8 mouse cellular contexts compared by ENCODE assay signal in the genomic region with DNA sequence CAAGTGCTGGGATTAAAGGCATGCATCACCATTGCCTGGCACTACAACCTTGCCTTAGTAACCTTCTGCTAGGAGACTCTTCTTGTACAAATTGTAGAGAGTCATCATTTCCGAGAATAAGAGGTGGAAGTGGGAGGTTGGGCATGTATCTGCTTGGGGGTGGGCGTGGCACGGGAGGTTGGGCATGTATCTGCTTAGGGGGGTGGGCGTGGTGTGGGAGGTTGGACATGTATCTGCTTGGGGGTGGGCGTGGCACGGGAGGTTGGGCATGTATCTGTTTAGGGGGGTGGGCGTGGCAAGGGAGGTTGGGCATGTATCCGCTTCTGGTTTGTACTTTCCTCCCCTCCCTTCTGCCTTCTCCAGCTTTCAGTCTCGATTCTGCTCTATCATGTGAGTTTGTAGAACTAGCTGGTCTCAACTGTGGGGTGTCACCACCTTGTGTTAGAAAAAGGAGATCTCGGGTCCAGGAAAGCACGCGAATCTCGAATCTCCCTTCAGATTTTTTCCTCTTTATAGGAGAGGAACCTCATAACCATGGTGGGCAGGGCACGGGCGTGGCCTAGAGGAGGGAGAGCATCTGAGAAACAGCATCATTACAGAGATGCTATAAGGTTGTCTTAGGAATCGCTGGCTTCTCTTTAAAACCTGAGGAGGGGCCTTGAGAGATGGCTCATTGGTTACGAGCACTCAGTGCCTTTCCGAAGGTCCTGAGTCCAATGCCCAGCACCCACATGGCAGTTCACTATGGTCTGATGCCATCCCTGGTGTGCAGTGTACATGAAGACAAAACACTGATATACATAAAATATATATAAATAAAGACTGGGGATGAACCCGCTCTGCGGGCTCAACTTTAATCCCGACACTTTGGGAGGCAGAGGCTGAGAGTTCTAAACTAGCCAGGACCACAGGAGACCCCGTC. TPM values are rescaled to one million over a fixed set of nuclear protein-coding genes. Genes with fewer than 3 reads are reported as not detected.
DNase-seq lines count a peak whose midpoint lies in the region; ATAC-seq lines count a peak whose summit lies in the region.

No protein-coding gene starts in this region.

- peak overlapping the region; percentile 49 for H3K4me2 ChIP-seq in forebrain, embryonic 11.5 days (ENCODE audit: low read depth, low read length, severe bottlenecking)

- WGBS in forebrain, embryonic 11.5 days, result 6% methylated on average over 22 of the region's 22 CpGs

- DNase-seq in B cell, adult 2 months, result peak; percentile 89 to 93
- peak; percentile 87 for DNase-seq in adrenal gland, adult 8-10 months
- DNase-seq in forebrain, embryonic 11.5 days (ENCODE audit: low spot score), result peak; percentile 81
- peak; percentile 44 for DNase-seq in heart, postnatal 25 days (ENCODE audit: low spot score)
- peak; percentile 80 for DNase-seq in layer of hippocampus, adult 9-11 months
- DNase-seq in lung, postnatal 25 days (ENCODE audit: low spot score), result peak; percentile 85
- DNase-seq in ovary, postnatal 36 days (ENCODE audit: low spot score), result peak; percentile 75
- DNase-seq in thymus, postnatal 36 days, result peak; percentile 79 to 86

- H3K4me3 ChIP-seq in forebrain, embryonic 11.5 days (ENCODE audit: low read depth, low read length), result peak overlapping the region; percentile 24

- H3K4me1 ChIP-seq in forebrain, embryonic 11.5 days (replicated peaks; ENCODE audit: control insufficient read depth, insufficient read depth, low read length), result peaks cover 3% of the 10 kb centered on the region; the same call in 1 of the 2 replicates

- H3K9ac ChIP-seq in forebrain, embryonic 11.5 days (ENCODE audit: low read length), result peak overlapping the region; percentile 27; the same call in 1 of the 2 replicates

- H3K36me3 ChIP-seq in forebrain, embryonic 11.5 days (ENCODE audit: control insufficient read depth, insufficient read depth, low read length), result no peaks in the 10 kb centered on the region

- ATAC-seq in forebrain, embryonic 11.5 days (replicated peaks; ENCODE audit: low FRiP score), result peak; percentile 74

- H3K9me3 ChIP-seq in forebrain, embryonic 11.5 days (ENCODE audit: control insufficient read depth, low read length), result no peaks in the 10 kb centered on the region

- H3K27me3 ChIP-seq in forebrain, embryonic 11.5 days (ENCODE audit: control insufficient read depth, insufficient read depth, low read length), result no peaks in the 10 kb centered on the region

- intact Hi-C loops in heart, postnatal 25 days (cut with DNase I), result no loop called here

- no peak overlapping the region; the same call in 1 of the 2 replicates for H3K27ac ChIP-seq in forebrain, embryonic 11.5 days (ENCODE audit: low read depth, low read length)

RNA-seq across cellular contexts. Expression of gene D17Wsu92e, which starts 5.8 kb away (rescaled TPM):
- 100 to 1,000 TPM; 149 to 177 (median 165) TPM for total RNA-seq in adrenal gland, adult 8-10 months (2022)
- 12.7 and 14.1 TPM in 2 replicates for polyA plus RNA-seq in forebrain, embryonic 11.5 days (2014; fragmentation: Nextera tagmentation; extraction: Ambion mirVana)
- 100 to 1,000 TPM; 133 to 137 TPM for total RNA-seq in heart, postnatal 25 days (2021)

RNA-seq across cellular contexts. Expression of gene Snrpc, which starts 11.7 kb away (rescaled TPM):
- total RNA-seq in adrenal gland, adult 8-10 months (2022), result 10 to 100 TPM; 58.4 to 66.3 (median 59.3) TPM
- polyA plus RNA-seq in forebrain, embryonic 11.5 days (2014; fragmentation: Nextera tagmentation; extraction: Ambion mirVana), result 371 and 373 TPM in 2 replicates
- 10 to 100 TPM; 59.9 to 60.7 TPM for total RNA-seq in heart, postnatal 25 days (2021)

RNA-seq across cellular contexts. Expression of gene Uhrf1bp1, which starts 30.0 kb away (rescaled TPM):
- 10 to 100 TPM; 35.3 to 36.2 (median 35.8) TPM for total RNA-seq in adrenal gland, adult 8-10 months (2022)
- polyA plus RNA-seq in forebrain, embryonic 11.5 days (2014; fragmentation: Nextera tagmentation; extraction: Ambion mirVana), result 7.8 and 9.7 TPM in 2 replicates
- total RNA-seq in heart, postnatal 25 days (2021), result 10 to 100 TPM; 14.0 to 14.8 TPM
